ENCODE assay signal across 8 mouse cellular contexts in genomic region chr12:80150624-80151023, GRCm38 (mm10). TPM values are rescaled to one million over a fixed set of nuclear protein-coding genes. Genes with fewer than 3 reads are reported as not detected.
DNase-seq lines count a peak whose midpoint lies in the region; ATAC-seq lines count a peak whose summit lies in the region.

No protein-coding gene starts in this region.

- H3K4me2 ChIP-seq in midbrain, embryonic 14.5 days (ENCODE audit: low read length), result no peak overlapping the region
- no peak overlapping the region for H3K4me2 ChIP-seq in midbrain, embryonic 15.5 days

- no peaks in the 10 kb centered on the region for H3K27me3 ChIP-seq in midbrain, embryonic 14.5 days (ENCODE audit: control insufficient read depth, insufficient read depth, low read length)
- H3K27me3 ChIP-seq in midbrain, embryonic 15.5 days (replicated peaks), result 0 out of 2 replicates have a peak, but pooled peaks cover 2% of the 10 kb centered on the region

- H3K9me3 ChIP-seq in midbrain, embryonic 14.5 days (ENCODE audit: control insufficient read depth, low read length), result no peaks in the 10 kb centered on the region
- no peaks in the 10 kb centered on the region for H3K9me3 ChIP-seq in midbrain, embryonic 15.5 days

- DNase-seq in midbrain, embryonic 14.5 days, result peak; percentile 23
- DNase-seq in embryo, embryonic 11 days, result peak; percentile 75
- peak; percentile 51 for DNase-seq in kidney, postnatal 14 days
- peak; percentile 47 for DNase-seq in neural tube, embryonic 10.5 days (ENCODE audit: extremely low spot score, low spot score)
- DNase-seq in frontal cortex, adult 2 months (ENCODE audit: extremely low spot score in 1 of 2, low spot score in 1 of 2), result no peak
- DNase-seq in B cell, adult 2 months, result no peak
- DNase-seq in urinary bladder, postnatal 10 days (ENCODE audit: low spot score), result no peak

- no peaks in the 10 kb centered on the region for H3K36me3 ChIP-seq in midbrain, embryonic 14.5 days (ENCODE audit: control insufficient read depth, insufficient read depth, low read length)
- H3K36me3 ChIP-seq in midbrain, embryonic 15.5 days (replicated peaks), result no peaks in the 10 kb centered on the region

- H3K27ac ChIP-seq in midbrain, embryonic 14.5 days (replicated peaks; ENCODE audit: low read depth, low read length), result no peak overlapping the region
- H3K27ac ChIP-seq in midbrain, embryonic 15.5 days, result no peak overlapping the region

- WGBS in midbrain, embryonic 14.5 days, result 26% methylated on average over 8 of the region's 8 CpGs
- WGBS in midbrain, embryonic 15.5 days, result 28% methylated on average over 8 of the region's 8 CpGs

- no peak overlapping the region for H3K9ac ChIP-seq in midbrain, embryonic 14.5 days (replicated peaks; ENCODE audit: low read length)
- H3K9ac ChIP-seq in midbrain, embryonic 15.5 days, result no peak overlapping the region

- H3K4me1 ChIP-seq in midbrain, embryonic 14.5 days (ENCODE audit: control insufficient read depth, insufficient read depth, low read length), result 0 out of 2 replicates have a peak, but pooled peaks cover 3% of the 10 kb centered on the region
- H3K4me1 ChIP-seq in midbrain, embryonic 15.5 days, result no peaks in the 10 kb centered on the region

- no peak overlapping the region for H3K4me3 ChIP-seq in midbrain, embryonic 14.5 days (replicated peaks; ENCODE audit: low read depth, low read length)
- no peak overlapping the region for H3K4me3 ChIP-seq in midbrain, embryonic 15.5 days

- no peak for ATAC-seq in midbrain, embryonic 14.5 days (ENCODE audit: low FRiP score, low TSS enrichment)
- no peak for ATAC-seq in midbrain, embryonic 15.5 days (replicated peaks)

RNA-seq across cellular contexts. Expression of gene Zfp36l1, which starts 37.8 kb away (rescaled TPM):
- 32.3 and 52.3 TPM in 2 replicates for polyA plus RNA-seq in midbrain, embryonic 14.5 days (2014; fragmentation: Nextera tagmentation; extraction: Ambion mirVana)
- polyA plus RNA-seq in midbrain, embryonic 15.5 days (2015; fragmentation: Nextera tagmentation; extraction: Ambion mirVana), result 37.1 and 41.4 TPM in 2 replicates
- 22.0 and 24.3 TPM in 2 replicates for polyA plus RNA-seq in frontal cortex, adult 2 months (2012; rRNA removed)

Comparison
In these comparisons a context has a peak if more than half of its experiments do, and no peak if none do; other contexts are left out.
1. DNase-seq: peak in midbrain, embryonic 14.5 days (single experiment), embryo, embryonic 11 days (single experiment), kidney, postnatal 14 days (single experiment) and neural tube, embryonic 10.5 days (single experiment); none in frontal cortex, adult 2 months (0 of 2), B cell, adult 2 months (0 of 2) and urinary bladder, postnatal 10 days (single experiment).